Mouse (Mus musculus): ENCODE data around the gene Itga1. TPM values are rescaled to one million over a fixed set of nuclear protein-coding genes. Genes with fewer than 3 reads are reported as not detected.

Gene Itga1
- polyA plus RNA-seq, 1 experiment from 2014 or later = 6.4 TPM

DNA sequence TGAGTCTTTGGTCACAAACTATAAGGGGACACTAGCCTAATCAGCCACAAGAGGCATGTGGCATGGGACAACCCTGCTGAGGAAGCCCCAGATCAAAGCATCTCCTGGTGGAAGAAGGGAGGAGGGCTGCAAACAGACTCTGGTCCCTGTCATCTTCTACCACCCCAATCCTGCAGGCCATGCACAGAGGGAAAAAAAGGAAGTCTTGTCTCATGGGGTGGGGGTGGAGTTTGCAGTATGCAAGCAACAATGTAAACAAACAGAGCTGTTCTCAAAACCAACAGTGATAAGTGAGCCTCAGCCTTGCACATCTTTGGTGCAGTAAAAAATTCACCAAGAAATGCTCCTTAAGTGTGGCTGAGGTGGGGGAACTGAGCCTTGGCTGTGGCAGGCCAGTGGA is 147.2 kb downstream of the Itga1 start:
- no peak overlapping the region for H3K4me2 ChIP-seq (replicated peaks)
- H3K27me3 ChIP-seq = no peaks in the 10 kb centered on the region
- no peaks in the 10 kb centered on the region for H3K9me3 ChIP-seq
- H3K4me3 ChIP-seq (replicated peaks) = no peak overlapping the region
- H3K27ac ChIP-seq = no peak overlapping the region
- H3K4me1 ChIP-seq (replicated peaks) = no peaks in the 10 kb centered on the region
- no peak for ATAC-seq
- H3K36me3 ChIP-seq = no peaks in the 10 kb centered on the region
- no peak overlapping the region for H3K9ac ChIP-seq (replicated peaks)

DNA sequence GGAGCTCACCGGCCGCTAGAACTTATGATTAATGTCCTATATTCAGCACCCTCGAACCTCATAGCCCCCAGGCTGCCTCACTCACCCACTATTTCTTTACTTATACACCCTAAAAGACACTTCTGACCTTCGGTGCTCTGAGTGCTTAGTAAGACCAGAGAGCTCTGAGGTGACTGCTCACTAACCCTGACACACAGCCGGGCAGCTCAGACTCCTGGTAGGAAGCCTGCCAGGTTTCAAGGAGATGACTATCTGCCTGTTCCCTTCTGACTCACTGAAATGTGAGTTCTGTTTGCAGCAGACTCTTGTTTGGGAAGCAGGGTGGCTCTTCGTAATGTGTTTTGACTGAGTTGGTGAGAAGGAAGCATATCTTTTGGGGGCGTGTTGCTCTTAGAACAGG is 168.2 kb downstream of the Itga1 start:
- no peak overlapping the region for H3K4me2 ChIP-seq (replicated peaks)
- no peak overlapping the region for H3K9ac ChIP-seq (replicated peaks)
- H3K9me3 ChIP-seq = no peaks in the 10 kb centered on the region
- H3K27me3 ChIP-seq = peaks cover 45% of the 10 kb centered on the region
- WGBS = 93% methylated on average over 7 of the region's 7 CpGs
- no peak for ATAC-seq
- H3K27ac ChIP-seq = no peak overlapping the region
- H3K36me3 ChIP-seq = no peaks in the 10 kb centered on the region
- H3K4me1 ChIP-seq (replicated peaks) = peaks cover 14% of the 10 kb centered on the region
- no peak overlapping the region for H3K4me3 ChIP-seq (replicated peaks)

DNA sequence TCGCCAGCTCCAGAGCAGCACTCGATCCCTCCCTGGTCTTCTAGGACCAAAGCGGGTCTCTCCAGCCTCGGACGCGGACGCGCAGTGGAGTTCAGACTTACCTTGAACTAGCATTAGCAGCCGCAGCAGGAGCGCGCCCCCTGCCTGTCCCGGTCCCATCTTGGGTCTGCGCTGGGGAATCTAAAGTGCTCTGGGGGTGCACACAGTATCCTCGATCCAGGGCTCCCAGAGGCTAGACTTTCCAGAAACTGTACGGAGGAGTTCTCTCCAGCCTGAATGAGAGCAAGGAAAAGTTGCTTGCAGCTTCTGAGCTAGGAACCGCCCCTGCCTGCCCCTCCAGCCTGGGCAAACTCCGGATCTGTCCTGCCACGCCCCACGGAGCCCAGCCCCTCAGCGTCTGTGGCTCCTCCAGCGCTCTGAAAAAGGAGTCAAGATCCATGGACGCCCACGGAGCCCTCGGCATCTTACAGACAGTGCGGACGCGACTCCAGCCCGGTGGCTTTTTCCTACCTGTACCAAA is 169.9 kb downstream of the Itga1 start, which contains the start of gene Itga2:
Gene Itga2 (minus strand): TSS at position 326 of the 520 bp plus-strand sequence.
- 3% methylated on average over 28 of the region's 28 CpGs for WGBS
- Histone ChIP-seq H3K4me3 (replicated peaks) (peak within 1 kb of the TSS; percentile 37), H3K36me3 (no peaks in the 10 kb centered on the region), H3K4me1 (replicated peaks) (peaks cover 14% of the 10 kb centered on the region), H3K27ac (no peak within 1 kb of the TSS), H3K9ac (replicated peaks) (peak within 1 kb of the TSS; percentile 7), H3K4me2 (replicated peaks) (peak within 1 kb of the TSS; percentile 66), H3K27me3 (peaks cover 57% of the 10 kb centered on the region), H3K9me3 (no peaks in the 10 kb centered on the region)
- peak; percentile 84 for ATAC-seq

DNA sequence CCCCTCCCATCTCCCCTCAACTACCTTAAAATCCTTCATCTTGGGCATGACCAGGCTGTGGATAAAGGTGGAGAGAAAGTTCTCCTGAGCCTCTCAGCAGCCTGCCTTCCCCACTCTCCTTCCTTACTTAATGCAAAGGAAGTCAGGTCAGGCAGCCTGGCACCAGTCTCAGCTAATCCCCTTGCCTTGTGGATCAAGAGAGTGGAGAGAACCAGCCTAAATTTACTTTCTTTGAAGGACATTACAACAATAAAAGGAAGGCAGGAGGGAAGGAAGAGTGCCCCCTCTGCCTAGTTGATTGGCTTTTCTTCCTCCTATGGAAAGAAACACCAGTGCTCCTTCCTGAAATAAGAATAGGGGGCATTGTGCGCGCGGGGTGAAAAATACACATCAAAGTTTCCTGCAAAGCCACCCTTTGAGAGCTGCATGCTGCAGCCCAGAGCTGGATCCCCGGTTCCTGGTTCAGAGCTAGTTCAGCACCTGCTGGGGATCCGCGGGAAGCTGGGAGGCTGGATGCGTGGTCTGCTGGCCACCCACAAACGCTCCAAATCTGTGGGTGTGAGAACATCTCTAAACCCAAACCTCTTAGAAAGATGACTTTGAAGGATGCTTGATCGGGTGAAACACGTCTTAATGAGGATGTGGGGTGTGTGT is 170.6 kb downstream of the Itga1 start:
- Histone ChIP-seq H3K4me2 (replicated peaks) (peak overlapping the region; percentile 66), H3K4me3 (replicated peaks) (peak overlapping the region; percentile 37), H3K4me1 (replicated peaks) (peaks cover 14% of the 10 kb centered on the region), H3K36me3 (no peaks in the 10 kb centered on the region), H3K9me3 (no peaks in the 10 kb centered on the region), H3K27me3 (peaks cover 64% of the 10 kb centered on the region), H3K9ac (replicated peaks) (peak overlapping the region; percentile 7), H3K27ac (no peak overlapping the region)
- peak; percentile 67; the same call in 1 of the 2 replicates for ATAC-seq
- under 1% methylated on average over 10 of the region's 10 CpGs for WGBS

DNA sequence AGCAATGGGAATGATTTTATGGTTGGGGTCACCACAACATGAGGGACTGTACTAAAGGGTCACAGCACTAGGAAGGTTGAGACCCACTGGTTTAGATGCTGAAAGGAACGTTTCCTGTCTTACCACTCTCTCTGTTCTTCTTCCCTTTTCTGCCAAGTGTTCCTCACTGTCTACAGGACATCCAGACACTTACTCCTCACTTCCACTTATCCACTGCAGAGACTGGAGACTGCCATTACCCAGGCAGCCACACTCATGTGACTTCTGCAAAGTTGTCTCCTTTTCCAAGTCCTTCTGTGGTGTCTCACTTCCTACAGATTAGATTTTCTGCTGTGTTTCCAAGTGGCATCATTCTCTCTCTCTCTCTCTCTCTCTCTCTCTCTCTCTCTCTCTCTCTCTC is 177.0 kb downstream of the Itga1 start:
- Histone ChIP-seq H3K4me3 (replicated peaks) (no peak overlapping the region), H3K27ac (no peak overlapping the region), H3K9ac (replicated peaks) (no peak overlapping the region), H3K9me3 (peaks cover 4% of the 10 kb centered on the region; the same call in 1 of the 2 replicates), H3K36me3 (no peaks in the 10 kb centered on the region), H3K27me3 (peaks cover 59% of the 10 kb centered on the region), H3K4me2 (replicated peaks) (no peak overlapping the region), H3K4me1 (replicated peaks) (peaks cover 16% of the 10 kb centered on the region)
- no peak for ATAC-seq
- 85% methylated on average over 1 of the region's 1 CpGs for WGBS

DNA sequence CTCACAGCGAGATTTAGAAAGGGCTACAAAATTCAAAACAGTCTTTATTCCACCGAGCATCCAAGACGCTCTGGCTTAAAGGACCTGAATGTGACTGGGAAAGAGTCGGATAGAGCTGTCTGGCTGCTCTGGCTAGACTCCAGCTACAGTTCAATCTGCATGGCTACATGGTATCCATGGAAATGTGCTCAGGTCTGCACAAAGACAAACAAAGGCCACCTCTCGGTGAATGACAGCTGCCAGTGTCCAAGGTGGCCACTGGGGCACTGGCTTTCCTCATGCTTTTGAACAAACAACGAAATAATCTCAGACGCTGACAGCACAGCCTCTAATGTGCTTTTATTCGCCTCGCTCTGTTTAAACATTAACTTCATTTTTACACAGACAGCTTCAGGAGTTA is 178.4 kb downstream of the Itga1 start:
- Histone ChIP-seq H3K9me3 (peaks cover 8% of the 10 kb centered on the region; the same call in 1 of the 2 replicates), H3K27ac (peak overlapping the region; percentile 74), H3K27me3 (peaks cover 53% of the 10 kb centered on the region), H3K4me3 (replicated peaks) (no peak overlapping the region), H3K36me3 (no peaks in the 10 kb centered on the region), H3K9ac (replicated peaks) (no peak overlapping the region), H3K4me2 (replicated peaks) (peak overlapping the region; percentile 36; the same call in 1 of the 2 replicates), H3K4me1 (replicated peaks) (peaks cover 16% of the 10 kb centered on the region)
- peak; percentile 99 for ATAC-seq
- WGBS = 4% methylated on average over 9 of the region's 9 CpGs

DNA sequence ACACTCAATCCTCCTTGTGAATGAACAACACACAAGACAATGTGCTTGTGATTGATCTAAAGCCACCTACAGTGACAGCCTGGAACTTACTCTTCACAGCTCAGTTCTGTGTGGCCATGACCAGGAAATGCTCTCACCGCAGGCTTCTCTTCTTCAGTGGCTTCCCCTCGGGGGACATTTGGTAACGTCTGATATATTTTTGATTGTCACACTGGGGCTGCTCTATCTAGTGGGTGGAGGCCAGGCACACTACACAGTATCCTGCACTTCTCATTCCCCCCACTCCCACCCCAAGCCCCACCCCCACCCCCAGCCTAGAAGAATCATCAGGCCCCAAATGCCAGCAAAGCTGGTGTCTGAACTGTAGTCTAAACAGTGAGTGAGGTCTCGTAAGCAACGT is 186.0 kb downstream of the Itga1 start:
- 75% methylated on average over 5 of the region's 5 CpGs for WGBS
- Histone ChIP-seq H3K4me1 (replicated peaks) (no peaks in the 10 kb centered on the region), H3K4me2 (replicated peaks) (no peak overlapping the region)

DNA sequence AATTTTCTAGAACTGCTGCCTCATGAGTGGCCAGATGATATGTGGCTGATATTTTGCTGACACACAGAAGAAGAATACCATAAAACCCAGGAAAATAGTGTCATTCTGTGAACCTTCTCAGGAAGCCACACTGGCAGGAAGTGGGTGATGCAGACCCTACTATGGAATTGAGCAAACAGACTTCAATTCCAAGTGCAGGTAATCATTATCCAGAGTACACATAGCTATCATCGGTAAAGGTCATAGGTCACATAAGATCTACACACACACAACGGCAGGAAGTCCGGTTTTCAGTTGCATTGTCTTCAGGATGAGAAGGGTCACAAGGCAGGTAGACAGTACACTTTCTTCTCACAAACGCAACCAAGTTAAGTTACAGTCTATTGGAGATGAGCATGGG is 186.8 kb downstream of the Itga1 start:
- whole genome bisulfite sequencing = 91% methylated on average over 4 of the region's 4 CpGs
- H3K27me3 ChIP-seq = peaks cover 8% of the 10 kb centered on the region; the same call in 1 of the 2 replicates
- H3K4me3 ChIP-seq (replicated peaks) = no peak overlapping the region
- H3K9ac ChIP-seq (replicated peaks) = no peak overlapping the region
- no peak for ATAC-seq
- no peak overlapping the region for H3K27ac ChIP-seq
- H3K9me3 ChIP-seq = peaks cover 6% of the 10 kb centered on the region; the same call in 1 of the 2 replicates
- H3K4me1 ChIP-seq (replicated peaks) = no peaks in the 10 kb centered on the region
- no peak overlapping the region for H3K4me2 ChIP-seq (replicated peaks)
- H3K36me3 ChIP-seq = no peaks in the 10 kb centered on the region

More for the DNA sequence above, 186.0 kb downstream of the Itga1 start:
- H3K9ac ChIP-seq (replicated peaks) = no peak overlapping the region
- H3K27ac ChIP-seq = no peak overlapping the region
- H3K36me3 ChIP-seq = no peaks in the 10 kb centered on the region
- H3K4me3 ChIP-seq (replicated peaks) = no peak overlapping the region
- peaks cover 8% of the 10 kb centered on the region; the same call in 1 of the 2 replicates for H3K9me3 ChIP-seq
- peaks cover 10% of the 10 kb centered on the region; the same call in 1 of the 2 replicates for H3K27me3 ChIP-seq
- ATAC-seq = no peak

DNA sequence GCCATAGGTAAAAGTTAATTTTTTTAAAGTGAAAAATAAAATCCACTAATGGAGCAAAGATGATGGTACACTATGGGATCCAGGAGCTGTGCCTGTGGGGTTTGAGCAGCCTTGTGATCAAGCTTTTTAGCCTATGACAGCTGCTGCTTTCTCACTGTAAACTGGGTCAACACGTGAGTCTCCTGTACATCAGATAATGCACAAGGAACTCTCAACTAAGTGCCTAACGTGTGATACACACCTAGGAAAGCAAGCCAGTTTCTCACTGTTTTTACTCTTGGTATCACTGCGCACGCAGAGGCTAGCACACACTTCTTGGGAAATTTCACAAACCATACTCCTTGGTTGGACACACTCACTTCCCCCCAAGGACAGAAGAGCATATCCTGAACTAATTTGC is 187.2 kb downstream of the Itga1 start:
- H3K9ac ChIP-seq (replicated peaks) = no peak overlapping the region
- 88% methylated on average over 4 of the region's 4 CpGs for WGBS
- H3K36me3 ChIP-seq = no peaks in the 10 kb centered on the region
- H3K27ac ChIP-seq = no peak overlapping the region
- no peak overlapping the region for H3K4me2 ChIP-seq (replicated peaks)
- no peak overlapping the region for H3K4me3 ChIP-seq (replicated peaks)
- 0 out of 2 replicates have a peak, but pooled peaks cover 2% of the 10 kb centered on the region for H3K9me3 ChIP-seq
- no peaks in the 10 kb centered on the region for H3K4me1 ChIP-seq (replicated peaks)
- no peak for ATAC-seq
- H3K27me3 ChIP-seq = peaks cover 8% of the 10 kb centered on the region; the same call in 1 of the 2 replicates

DNA sequence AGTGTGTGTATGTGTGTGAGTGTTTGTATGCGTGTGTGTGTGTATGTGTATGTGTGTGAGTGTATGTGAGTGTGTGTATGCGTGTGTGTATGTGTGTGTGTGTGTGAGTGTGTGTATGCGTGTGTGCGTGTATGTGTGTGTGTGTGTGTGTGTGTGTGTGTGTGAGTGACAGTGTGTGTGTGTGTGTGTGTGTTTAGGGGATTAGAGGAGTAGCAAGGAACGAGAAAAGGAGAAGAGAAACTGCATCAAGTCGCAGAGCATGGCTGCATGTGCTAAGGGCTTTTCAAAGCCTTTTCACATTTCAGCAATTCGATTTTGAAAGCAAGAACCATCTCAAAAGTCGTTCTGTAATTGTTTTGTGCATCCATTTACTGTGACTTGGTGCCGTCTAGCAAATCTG is 191.1 kb downstream of the Itga1 start:
- Histone ChIP-seq H3K27ac (no peak overlapping the region), H3K36me3 (no peaks in the 10 kb centered on the region), H3K9me3 (no peaks in the 10 kb centered on the region), H3K9ac (replicated peaks) (no peak overlapping the region), H3K27me3 (no peaks in the 10 kb centered on the region), H3K4me1 (replicated peaks) (no peaks in the 10 kb centered on the region), H3K4me3 (replicated peaks) (no peak overlapping the region), H3K4me2 (replicated peaks) (no peak overlapping the region)
- no peak for ATAC-seq
- WGBS = 77% methylated on average over 9 of the region's 9 CpGs

DNA sequence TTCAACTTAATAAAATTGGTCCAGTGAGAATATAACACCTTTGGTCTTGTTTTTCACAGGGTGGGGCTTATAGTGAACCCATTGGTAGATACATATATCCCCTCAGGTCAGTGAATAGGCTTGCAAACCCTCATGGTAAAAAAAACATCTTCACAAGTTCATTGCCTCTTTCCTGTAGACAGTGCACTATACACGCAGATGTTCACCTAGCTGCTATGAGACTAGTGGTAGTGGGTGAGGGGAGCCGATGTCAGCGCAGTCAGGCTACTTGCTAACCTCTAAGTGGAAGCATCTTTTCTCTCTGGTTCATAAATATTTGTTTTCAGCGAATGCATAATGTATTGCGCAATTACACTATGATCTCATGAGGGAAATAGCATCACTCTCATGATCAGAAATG is 192.2 kb downstream of the Itga1 start:
- H3K4me2 ChIP-seq (replicated peaks) = no peak overlapping the region
- no peaks in the 10 kb centered on the region for H3K9me3 ChIP-seq
- no peak overlapping the region for H3K4me3 ChIP-seq (replicated peaks)
- H3K36me3 ChIP-seq = no peaks in the 10 kb centered on the region
- H3K27me3 ChIP-seq = no peaks in the 10 kb centered on the region
- H3K4me1 ChIP-seq (replicated peaks) = no peaks in the 10 kb centered on the region
- H3K27ac ChIP-seq = no peak overlapping the region
- H3K9ac ChIP-seq (replicated peaks) = no peak overlapping the region
- no peak for ATAC-seq
- 90% methylated on average over 5 of the region's 5 CpGs for WGBS

DNA sequence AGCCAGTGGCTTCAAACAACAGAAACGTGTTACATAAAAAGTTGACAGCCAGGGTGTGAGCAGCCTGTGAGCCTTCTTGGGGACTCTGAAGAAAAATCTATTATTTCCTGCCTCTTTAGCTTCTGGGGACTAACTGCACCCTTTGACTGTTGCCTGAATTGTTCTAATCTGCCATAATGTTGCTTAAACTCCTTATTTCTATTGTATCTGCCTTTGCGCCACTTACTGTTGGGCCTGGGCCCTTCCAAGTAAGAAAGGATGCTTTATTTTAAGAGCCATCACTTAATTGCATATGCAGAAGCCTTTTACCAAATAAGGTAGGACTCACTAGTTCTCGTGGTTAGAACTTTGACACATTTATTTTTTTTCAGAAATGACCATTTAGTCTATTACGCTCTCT is 193.9 kb downstream of the Itga1 start:
- no peaks in the 10 kb centered on the region for H3K9me3 ChIP-seq
- H3K36me3 ChIP-seq = no peaks in the 10 kb centered on the region
- H3K4me3 ChIP-seq (replicated peaks) = no peak overlapping the region
- no peak overlapping the region for H3K27ac ChIP-seq
- H3K4me2 ChIP-seq (replicated peaks) = no peak overlapping the region
- H3K9ac ChIP-seq (replicated peaks) = no peak overlapping the region
- 81% methylated on average over 4 of the region's 4 CpGs for WGBS
- no peaks in the 10 kb centered on the region for H3K27me3 ChIP-seq
- H3K4me1 ChIP-seq (replicated peaks) = no peaks in the 10 kb centered on the region
- ATAC-seq = no peak

All from midbrain, embryonic 13.5 days (tissue).